Mouse (Mus musculus) liver, embryonic 14.5 days (tissue): ENCODE results near the gene Fam214a.

Source experiments
- CTCF ChIP-seq: IDR thresholded peaks from 2 replicates; pipeline ENCODE4 v1.5.1; 2016; ENCODE audit warnings: antibody characterized with exemption, low read depth, control low read depth
- EP300 ChIP-seq: IDR thresholded peaks from 2 replicates; pipeline ENCODE4 v1.6.1; 2016; ENCODE audit warnings: antibody characterized with exemption, low read depth

DNA sequence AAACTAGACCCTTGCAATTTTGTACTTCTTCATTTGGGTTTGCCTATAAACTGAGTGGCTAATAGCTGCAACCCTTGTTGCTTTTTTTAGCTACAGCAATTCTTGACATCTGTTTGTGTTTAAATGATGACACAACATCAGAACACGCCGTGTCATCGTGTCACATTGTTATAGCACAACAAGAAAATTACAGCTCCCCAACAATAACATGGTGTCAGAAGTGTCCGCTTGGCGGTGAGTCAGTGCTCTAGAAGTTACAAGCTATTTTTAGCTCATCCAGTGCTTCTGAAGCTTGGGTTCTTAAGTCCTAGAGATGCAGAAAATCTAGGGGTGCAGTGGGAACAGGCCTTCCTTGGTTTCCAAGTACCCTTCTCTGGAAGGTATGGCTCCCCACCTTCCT is 578 bp upstream of the Fam214a start:
- TF ChIP-seq CTCF (no peak), EP300 (no peak)
